Mouse (Mus musculus) liver, embryonic 16.5 days (tissue): ENCODE data around the gene Gpr157. TPM values are rescaled to one million over a fixed set of nuclear protein-coding genes. Genes with fewer than 3 reads are reported as not detected.

Experiments
- ATAC-seq: fragments of 200-750 bp; cut with Nextera tagmentation; 2 replicates; pipeline ENCODE4 v1.8.0; 2017; ENCODE audit warnings: low read depth, mild to moderate bottlenecking, moderate number of reproducible peaks, moderate library complexity
- H3K27ac ChIP-seq: fragments of 300-500 bp; sonication (generic); 2 replicates; pipeline ENCODE4 v1.5.1; 2014; ENCODE audit warnings: mild to moderate bottlenecking, low read length
- H3K27me3 ChIP-seq: fragments of 300-500 bp; sonication (generic); 2 replicates; pipeline ENCODE4 v1.6.1; 2014; ENCODE audit warnings: low read depth, low read length, mixed read lengths; ENCODE audit not compliant: control insufficient read depth, insufficient read depth
- H3K36me3 ChIP-seq: fragments of 300-500 bp; sonication (generic); 2 replicates; pipeline ENCODE4 v1.6.1; 2014; ENCODE audit warnings: mild to moderate bottlenecking; ENCODE audit not compliant: control insufficient read depth, insufficient read depth
- H3K4me1 ChIP-seq: fragments of 300-500 bp; sonication (generic); 2 replicates; pipeline ENCODE4 v1.6.1; 2014; ENCODE audit warnings: low read depth, low read length, mixed read lengths; ENCODE audit not compliant: control insufficient read depth
- H3K4me2 ChIP-seq: fragments of 300-500 bp; sonication (generic); 2 replicates; pipeline ENCODE4 v1.6.1; 2014; ENCODE audit warnings: low read depth, low read length, mixed read lengths
- H3K4me3 ChIP-seq: fragments of 300-500 bp; sonication (generic); 2 replicates; pipeline ENCODE4 v1.5.1; 2014; ENCODE audit warnings: low read depth, mild to moderate bottlenecking, low read length
- H3K9ac ChIP-seq: fragments of 300-500 bp; sonication (generic); 2 replicates; pipeline ENCODE4 v1.6.1; 2014; ENCODE audit warnings: low read depth, low read length
- H3K9me3 ChIP-seq: fragments of 300-500 bp; sonication (generic); replicated peaks from 2 replicates; pipeline ENCODE4 v1.6.1; 2016; ENCODE audit warnings: low read length; ENCODE audit not compliant: control insufficient read depth
- WGBS: fragments of 180-500 bp; shearing (Covaris S2); extraction: QIAGEN DNeasy Blood & Tissue Kit; methylation state at CpG from one replicate; pipeline ENCODE4 v1.1.7; 2014; ENCODE audit not compliant: insufficient replicate concordance; 5-methylcytosine and 5-hydroxymethylcytosine counted together
- polyA plus RNA-seq: library from polyadenylated mRNA; unstranded; fragments of >200 nt; fragmentation: Nextera tagmentation; extraction: Ambion mirVana; gene quantifications from 2 replicates; pipeline ENCODE4 v1.2.1, GENCODE M21; 2015

Gpr157 gene
- polyA plus RNA-seq, 1 experiment from 2014 or later, result 0.74 TPM

GRCm38 (mm10) chr4:150122476-150122875 is 35.3 kb downstream of the Gpr157 start:
- Histone ChIP-seq H3K36me3 (no peaks in the 10 kb centered on the region), H3K4me3 (no peak overlapping the region), H3K4me1 (no peaks in the 10 kb centered on the region; the same call in 1 of the 2 replicates), H3K9me3 (no peaks in the 10 kb centered on the region), H3K27me3 (no peaks in the 10 kb centered on the region; the same call in 1 of the 2 replicates), H3K27ac (no peak overlapping the region), H3K9ac (no peak overlapping the region), H3K4me2 (no peak overlapping the region)
- WGBS, result 26% methylated on average over 3 of the region's 3 CpGs
- ATAC-seq, result no peak

- H3K27me3 ChIP-seq, result no peaks in the 10 kb centered on the region
- no peak overlapping the region for H3K4me2 ChIP-seq
- no peaks in the 10 kb centered on the region for H3K4me1 ChIP-seq
- H3K9me3 ChIP-seq, result no peaks in the 10 kb centered on the region
- H3K36me3 ChIP-seq, result no peaks in the 10 kb centered on the region
- H3K4me3 ChIP-seq, result no peak overlapping the region
- no peak overlapping the region for H3K27ac ChIP-seq
- no peak for ATAC-seq
- WGBS, result 73% methylated on average over 5 of the region's 5 CpGs
- H3K9ac ChIP-seq, result no peak overlapping the region
Observed at GRCm38 (mm10) chr4:150126373-150126772, 39.2 kb downstream of the Gpr157 start.

GRCm38 (mm10) chr4:150127894-150128293 is 40.7 kb downstream of the Gpr157 start:
- ATAC-seq, result no peak
- 64% methylated on average over 7 of the region's 7 CpGs for WGBS

GRCm38 (mm10) chr4:150128571-150128970 is 41.4 kb downstream of the Gpr157 start:
- Histone ChIP-seq H3K27me3 (no peaks in the 10 kb centered on the region), H3K4me2 (no peak overlapping the region), H3K9me3 (no peaks in the 10 kb centered on the region), H3K27ac (no peak overlapping the region), H3K4me1 (peaks cover 6% of the 10 kb centered on the region), H3K36me3 (no peaks in the 10 kb centered on the region), H3K4me3 (no peak overlapping the region), H3K9ac (no peak overlapping the region)
- WGBS, result 65% methylated on average over 8 of the region's 8 CpGs
- ATAC-seq, result peak; percentile 27; the same call in 1 of the 2 replicates

More at GRCm38 (mm10) chr4:150127894-150128293, 40.7 kb downstream of the Gpr157 start:
- no peaks in the 10 kb centered on the region for H3K36me3 ChIP-seq
- H3K27ac ChIP-seq, result no peak overlapping the region
- H3K9ac ChIP-seq, result no peak overlapping the region
- no peaks in the 10 kb centered on the region for H3K27me3 ChIP-seq
- peaks cover 4% of the 10 kb centered on the region for H3K4me1 ChIP-seq
- no peak overlapping the region for H3K4me3 ChIP-seq
- no peaks in the 10 kb centered on the region for H3K9me3 ChIP-seq
- no peak overlapping the region for H3K4me2 ChIP-seq

GRCm38 (mm10) chr4:150130661-150131060 is 43.5 kb downstream of the Gpr157 start:
- 15% methylated on average over 2 of the region's 2 CpGs for WGBS
- H3K36me3 ChIP-seq, result no peaks in the 10 kb centered on the region
- H3K4me3 ChIP-seq, result no peak overlapping the region
- no peaks in the 10 kb centered on the region for H3K9me3 ChIP-seq
- H3K4me1 ChIP-seq, result peaks cover 6% of the 10 kb centered on the region
- no peak overlapping the region for H3K9ac ChIP-seq
- no peak for ATAC-seq
- H3K27me3 ChIP-seq, result no peaks in the 10 kb centered on the region
- H3K27ac ChIP-seq, result no peak overlapping the region
- H3K4me2 ChIP-seq, result no peak overlapping the region

GRCm38 (mm10) chr4:150132692-150133271 is 45.6 kb downstream of the Gpr157 start:
- Histone ChIP-seq H3K9ac (no peak overlapping the region), H3K4me3 (peak overlapping the region; percentile 48), H3K9me3 (no peaks in the 10 kb centered on the region), H3K27ac (no peak overlapping the region), H3K36me3 (no peaks in the 10 kb centered on the region), H3K27me3 (no peaks in the 10 kb centered on the region), H3K4me1 (peaks cover 6% of the 10 kb centered on the region), H3K4me2 (peak overlapping the region; percentile 56)
- 10% methylated on average over 24 of the region's 24 CpGs for WGBS
- ATAC-seq, result peak; percentile 52

GRCm38 (mm10) chr4:150135254-150135653 is 48.1 kb downstream of the Gpr157 start:
- no peak overlapping the region for H3K27ac ChIP-seq
- no peaks in the 10 kb centered on the region for H3K9me3 ChIP-seq
- no peaks in the 10 kb centered on the region for H3K27me3 ChIP-seq
- no peak overlapping the region for H3K4me3 ChIP-seq
- peaks cover 11% of the 10 kb centered on the region for H3K4me1 ChIP-seq
- ATAC-seq, result no peak
- no peak overlapping the region for H3K9ac ChIP-seq
- WGBS, result 71% methylated on average over 7 of the region's 7 CpGs
- H3K4me2 ChIP-seq, result no peak overlapping the region
- H3K36me3 ChIP-seq, result no peaks in the 10 kb centered on the region

- Histone ChIP-seq H3K27ac (no peak overlapping the region), H3K9me3 (no peaks in the 10 kb centered on the region), H3K4me2 (no peak overlapping the region), H3K27me3 (no peaks in the 10 kb centered on the region), H3K9ac (no peak overlapping the region), H3K36me3 (no peaks in the 10 kb centered on the region), H3K4me3 (no peak overlapping the region), H3K4me1 (peaks cover 11% of the 10 kb centered on the region)
- WGBS, result 7% methylated on average over 10 of the region's 10 CpGs
- ATAC-seq, result peak; percentile 27; the same call in 1 of the 2 replicates
Observed at GRCm38 (mm10) chr4:150136693-150137092, 49.5 kb downstream of the Gpr157 start.

- no peaks in the 10 kb centered on the region for H3K27me3 ChIP-seq
- WGBS, result 60% methylated on average over 7 of the region's 7 CpGs
- H3K9me3 ChIP-seq, result no peaks in the 10 kb centered on the region
- no peak for ATAC-seq
- H3K4me2 ChIP-seq, result peak overlapping the region; percentile 46; the same call in 1 of the 2 replicates
- no peak overlapping the region for H3K27ac ChIP-seq
- no peak overlapping the region for H3K9ac ChIP-seq
- H3K4me3 ChIP-seq, result no peak overlapping the region
- H3K4me1 ChIP-seq, result peaks cover 11% of the 10 kb centered on the region
- no peaks in the 10 kb centered on the region for H3K36me3 ChIP-seq
Observed at GRCm38 (mm10) chr4:150137368-150138083, 50.4 kb downstream of the Gpr157 start.
